Mouse (Mus musculus): ENCODE results near the gene Svep1. TPM values are rescaled to one million over a fixed set of nuclear protein-coding genes. Genes with fewer than 3 reads are reported as not detected.

Svep1 gene
- polyA plus RNA-seq, 1 experiment, result 0.73 TPM

DNA sequence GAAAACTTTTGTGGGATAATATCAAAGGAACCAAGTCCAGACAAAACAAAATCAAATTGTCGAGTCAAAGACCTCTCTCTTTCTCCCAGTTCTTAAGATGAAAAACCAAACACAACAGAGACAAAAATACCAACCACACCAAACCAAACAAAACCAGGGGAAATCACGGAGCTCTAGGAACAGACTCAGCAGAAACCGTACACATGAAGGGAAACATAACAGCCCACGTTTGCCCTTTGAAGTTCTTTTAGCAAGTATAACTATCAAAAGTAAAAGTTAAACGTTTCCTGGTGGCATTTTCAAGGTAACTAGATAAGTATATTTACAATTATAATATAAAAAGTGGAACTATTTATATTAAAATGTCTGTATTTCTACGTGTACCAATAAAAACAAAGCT is 29.2 kb upstream of the Svep1 start:
- Histone ChIP-seq H3K79me3 (ENCODE audit: low read depth) (no peaks in the 10 kb centered on the region), H3ac (ENCODE audit: control insufficient read depth, insufficient read length, low read depth) (no peak overlapping the region), H3K79me2 (ENCODE audit: control insufficient read depth, insufficient read depth) (no peaks in the 10 kb centered on the region), H3K27me3 (ENCODE audit: control insufficient read depth, insufficient read depth, insufficient read length) (no peaks in the 10 kb centered on the region), H3K36me3 (ENCODE audit: control insufficient read depth, insufficient read depth) (no peaks in the 10 kb centered on the region), H3K4me3 (ENCODE audit: insufficient read depth, poor library complexity, severe bottlenecking) (no peak overlapping the region)
- TF ChIP-seq CTCF (IDR thresholded peaks at IDR 0.05; ENCODE audit: control insufficient read depth, insufficient read depth, insufficient read length) (no peak), USF1 (IDR thresholded peaks at IDR 0.05; ENCODE audit: low read depth) (no peak), MYOD1 (IDR thresholded peaks at IDR 0.05; ENCODE audit: control insufficient read depth, insufficient read length, low read depth) (no peak), MYOG (IDR thresholded peaks at IDR 0.05; ENCODE audit: control insufficient read depth, extremely low read depth, insufficient read length) (no peak), MAX (IDR thresholded peaks at IDR 0.05) (no peak), CEBPB (IDR thresholded peaks at IDR 0.05; ENCODE audit: low read depth) (no peak), FOSL1 (IDR thresholded peaks at IDR 0.05; ENCODE audit: insufficient read depth, low read length, poor library complexity, severe bottlenecking) (no peak)

- Histone ChIP-seq H3K4me3 (ENCODE audit: insufficient read depth, poor library complexity, severe bottlenecking) (no peak overlapping the region), H3K36me3 (ENCODE audit: control insufficient read depth, insufficient read depth) (no peaks in the 10 kb centered on the region), H3ac (ENCODE audit: control insufficient read depth, insufficient read length, low read depth) (no peak overlapping the region), H3K79me2 (ENCODE audit: control insufficient read depth, insufficient read depth) (no peaks in the 10 kb centered on the region), H3K27me3 (ENCODE audit: control insufficient read depth, insufficient read depth, insufficient read length) (no peaks in the 10 kb centered on the region), H3K79me3 (ENCODE audit: low read depth) (no peaks in the 10 kb centered on the region)
- TF ChIP-seq MAX (IDR thresholded peaks at IDR 0.05) (no peak), CEBPB (IDR thresholded peaks at IDR 0.05; ENCODE audit: low read depth) (no peak), MYOG (IDR thresholded peaks at IDR 0.05; ENCODE audit: control insufficient read depth, extremely low read depth, insufficient read length) (no peak), FOSL1 (IDR thresholded peaks at IDR 0.05; ENCODE audit: insufficient read depth, low read length, poor library complexity, severe bottlenecking) (no peak), CTCF (IDR thresholded peaks at IDR 0.05; ENCODE audit: control insufficient read depth, insufficient read depth, insufficient read length) (no peak), MYOD1 (IDR thresholded peaks at IDR 0.05; ENCODE audit: control insufficient read depth, insufficient read length, low read depth) (no peak), USF1 (IDR thresholded peaks at IDR 0.05; ENCODE audit: low read depth) (no peak)
These were observed 16.8 kb upstream of the Svep1 start for GRCm38 (mm10) chr4:58223499-58223898.

- Histone ChIP-seq H3K27me3 (ENCODE audit: control insufficient read depth, insufficient read depth, insufficient read length) (no peaks in the 10 kb centered on the region), H3K36me3 (ENCODE audit: control insufficient read depth, insufficient read depth) (no peaks in the 10 kb centered on the region), H3ac (ENCODE audit: control insufficient read depth, insufficient read length, low read depth) (no peak overlapping the region), H3K4me3 (ENCODE audit: insufficient read depth, poor library complexity, severe bottlenecking) (no peak overlapping the region), H3K79me3 (ENCODE audit: low read depth) (no peaks in the 10 kb centered on the region), H3K79me2 (ENCODE audit: control insufficient read depth, insufficient read depth) (no peaks in the 10 kb centered on the region)
- TF ChIP-seq CTCF (IDR thresholded peaks at IDR 0.05; ENCODE audit: control insufficient read depth, insufficient read depth, insufficient read length), result no peak
- TF ChIP-seq USF1 (IDR thresholded peaks at IDR 0.05; ENCODE audit: low read depth), result no peak
- TF ChIP-seq MYOD1 (IDR thresholded peaks at IDR 0.05; ENCODE audit: control insufficient read depth, insufficient read length, low read depth), result no peak
- no peak for TF ChIP-seq CEBPB (IDR thresholded peaks at IDR 0.05; ENCODE audit: low read depth)
- no peak for TF ChIP-seq MYOG (IDR thresholded peaks at IDR 0.05; ENCODE audit: control insufficient read depth, extremely low read depth, insufficient read length)
- TF ChIP-seq FOSL1 (IDR thresholded peaks at IDR 0.05; ENCODE audit: insufficient read depth, low read length, poor library complexity, severe bottlenecking), result no peak
- no peak for TF ChIP-seq MAX (IDR thresholded peaks at IDR 0.05)
These were observed 4.7 kb upstream of the Svep1 start for GRCm38 (mm10) chr4:58211374-58211773.

DNA sequence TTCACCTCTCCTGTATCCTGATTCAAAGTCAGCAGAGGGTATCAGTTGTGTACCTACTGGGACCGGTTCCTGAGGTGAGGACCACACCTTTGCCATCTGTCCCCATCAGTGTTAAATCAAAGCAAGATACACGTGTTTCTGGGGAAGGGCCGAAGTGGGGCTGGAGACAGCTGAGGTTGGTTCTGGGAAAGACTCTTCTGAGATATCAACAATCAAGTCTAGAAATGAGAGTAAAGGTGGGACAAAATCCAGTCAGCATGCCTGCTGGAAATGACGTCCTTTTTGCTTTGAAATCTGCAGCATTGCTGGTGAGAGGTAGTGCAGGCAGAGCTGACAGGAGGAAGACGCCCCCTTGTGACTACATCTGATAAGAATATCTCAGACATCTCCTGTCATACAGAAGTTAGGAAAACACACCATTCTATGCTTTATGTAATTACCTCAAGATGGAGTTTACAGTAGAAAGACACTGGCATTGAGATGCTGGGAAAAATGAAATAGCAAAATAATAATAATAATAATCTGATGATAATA is 4.0 kb upstream of the Svep1 start:
- Histone ChIP-seq H3K79me3 (ENCODE audit: low read depth) (no peaks in the 10 kb centered on the region), H3K4me3 (ENCODE audit: insufficient read depth, poor library complexity, severe bottlenecking) (no peak overlapping the region), H3ac (ENCODE audit: control insufficient read depth, insufficient read length, low read depth) (no peak overlapping the region), H3K36me3 (ENCODE audit: control insufficient read depth, insufficient read depth) (no peaks in the 10 kb centered on the region), H3K79me2 (ENCODE audit: control insufficient read depth, insufficient read depth) (no peaks in the 10 kb centered on the region), H3K27me3 (ENCODE audit: control insufficient read depth, insufficient read depth, insufficient read length) (no peaks in the 10 kb centered on the region)
- TF ChIP-seq MYOG (IDR thresholded peaks at IDR 0.05; ENCODE audit: control insufficient read depth, extremely low read depth, insufficient read length) (no peak), FOSL1 (IDR thresholded peaks at IDR 0.05; ENCODE audit: insufficient read depth, low read length, poor library complexity, severe bottlenecking) (no peak), MYOD1 (IDR thresholded peaks at IDR 0.05; ENCODE audit: control insufficient read depth, insufficient read length, low read depth) (no peak), CEBPB (IDR thresholded peaks at IDR 0.05; ENCODE audit: low read depth) (no peak), CTCF (IDR thresholded peaks at IDR 0.05; ENCODE audit: control insufficient read depth, insufficient read depth, insufficient read length) (no peak), MAX (IDR thresholded peaks at IDR 0.05) (no peak), USF1 (IDR thresholded peaks at IDR 0.05; ENCODE audit: low read depth) (no peak)

GRCm38 (mm10) chr4:58205750-58206114 is 927 bp downstream of the Svep1 start:
- Histone ChIP-seq H3ac (ENCODE audit: control insufficient read depth, insufficient read length, low read depth) (no peak overlapping the region), H3K4me3 (ENCODE audit: insufficient read depth, poor library complexity, severe bottlenecking) (no peak overlapping the region), H3K79me3 (ENCODE audit: low read depth) (no peaks in the 10 kb centered on the region), H3K27me3 (ENCODE audit: control insufficient read depth, insufficient read depth, insufficient read length) (no peaks in the 10 kb centered on the region), H3K79me2 (ENCODE audit: control insufficient read depth, insufficient read depth) (no peaks in the 10 kb centered on the region), H3K36me3 (ENCODE audit: control insufficient read depth, insufficient read depth) (no peaks in the 10 kb centered on the region)
- TF ChIP-seq FOSL1 (IDR thresholded peaks at IDR 0.05; ENCODE audit: insufficient read depth, low read length, poor library complexity, severe bottlenecking), result no peak
- TF ChIP-seq MYOD1 (IDR thresholded peaks at IDR 0.05; ENCODE audit: control insufficient read depth, insufficient read length, low read depth), result no peak

DNA sequence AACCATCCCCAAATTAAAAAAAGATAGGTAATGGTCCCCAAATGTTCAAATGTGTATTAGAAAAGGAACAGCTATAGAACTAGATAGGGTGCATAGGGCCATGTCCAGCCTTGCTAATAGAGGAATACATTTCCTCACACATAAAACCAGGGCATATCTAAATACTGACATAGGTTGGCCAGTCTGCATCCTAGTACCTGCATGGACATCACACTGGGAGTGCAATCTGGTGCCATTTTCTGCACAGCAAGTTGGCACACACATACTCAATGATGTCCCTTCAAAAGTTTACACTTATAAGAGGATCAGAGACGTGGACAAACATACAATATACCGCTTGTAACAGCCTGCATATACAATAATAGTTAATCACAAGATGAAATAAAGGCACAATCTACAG is 5.0 kb downstream of the Svep1 start:
- Histone ChIP-seq H3K79me3 (ENCODE audit: low read depth) (no peaks in the 10 kb centered on the region), H3K79me2 (ENCODE audit: control insufficient read depth, insufficient read depth) (no peaks in the 10 kb centered on the region), H3K27me3 (ENCODE audit: control insufficient read depth, insufficient read depth, insufficient read length) (no peaks in the 10 kb centered on the region), H3ac (ENCODE audit: control insufficient read depth, insufficient read length, low read depth) (no peak overlapping the region), H3K4me3 (ENCODE audit: insufficient read depth, poor library complexity, severe bottlenecking) (no peak overlapping the region), H3K36me3 (ENCODE audit: control insufficient read depth, insufficient read depth) (no peaks in the 10 kb centered on the region)
- no peak for TF ChIP-seq FOSL1 (IDR thresholded peaks at IDR 0.05; ENCODE audit: insufficient read depth, low read length, poor library complexity, severe bottlenecking)
- no peak for TF ChIP-seq CTCF (IDR thresholded peaks at IDR 0.05; ENCODE audit: control insufficient read depth, insufficient read depth, insufficient read length)
- no peak for TF ChIP-seq MAX (IDR thresholded peaks at IDR 0.05)
- TF ChIP-seq MYOG (IDR thresholded peaks at IDR 0.05; ENCODE audit: control insufficient read depth, extremely low read depth, insufficient read length), result no peak
- TF ChIP-seq CEBPB (IDR thresholded peaks at IDR 0.05; ENCODE audit: low read depth), result no peak
- TF ChIP-seq MYOD1 (IDR thresholded peaks at IDR 0.05; ENCODE audit: control insufficient read depth, insufficient read length, low read depth), result no peak
- TF ChIP-seq USF1 (IDR thresholded peaks at IDR 0.05; ENCODE audit: low read depth), result no peak
